Mouse (Mus musculus): ENCODE measurements around the gene Qrich1. TPM values are rescaled to one million over a fixed set of nuclear protein-coding genes. Genes with fewer than 3 reads are reported as not detected.

Qrich1 gene
- polyA plus RNA-seq, 1 experiment from 2014 or later = 43.5 TPM

DNA sequence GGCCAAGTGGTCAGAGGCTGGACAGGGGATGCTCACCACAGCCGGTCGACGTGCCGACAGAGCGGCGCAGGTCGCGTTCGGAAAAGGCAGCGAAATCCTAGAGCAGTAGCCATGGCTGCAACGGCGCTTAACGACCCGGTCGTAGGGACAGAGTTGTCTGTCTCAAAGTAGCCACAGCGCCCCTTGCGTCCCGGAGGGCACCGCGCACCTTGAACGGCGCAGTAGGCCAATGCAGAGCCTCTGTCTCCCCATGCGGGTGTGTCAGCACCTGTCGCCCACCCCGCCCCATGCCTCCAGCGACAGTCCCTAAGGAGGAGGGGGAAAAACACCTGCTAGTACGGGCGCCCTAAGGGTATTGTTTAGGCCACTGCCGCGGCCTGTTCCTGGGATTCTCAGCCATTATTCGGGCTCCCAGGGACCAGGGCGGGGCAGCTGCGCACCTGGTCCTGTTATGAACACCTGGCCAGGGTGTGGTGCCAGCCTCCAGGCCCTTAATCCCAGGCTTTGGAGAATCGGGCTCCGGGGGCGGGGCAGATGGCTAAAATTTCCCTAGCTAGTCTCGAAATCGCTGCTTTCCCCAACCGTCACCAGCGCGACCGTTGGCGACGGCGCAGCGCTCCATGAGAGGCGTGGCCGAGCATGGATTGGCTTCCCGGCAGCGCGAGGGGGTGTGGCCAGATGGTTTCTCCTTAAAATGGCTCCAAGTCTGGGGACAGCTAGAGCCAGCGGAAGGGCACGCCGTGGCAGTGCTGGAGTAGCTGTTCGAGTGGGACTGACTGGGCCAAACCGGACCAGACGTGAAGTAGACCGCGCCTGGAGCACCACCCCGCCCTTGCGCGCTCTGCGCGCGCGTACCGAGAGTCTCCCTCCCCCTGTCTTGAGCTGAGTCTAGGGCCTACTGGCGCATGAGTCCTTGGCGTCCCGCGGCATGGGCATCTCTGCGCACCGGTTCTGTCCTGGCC, 50.5 kb downstream of the Qrich1 start, which contains the start of gene Ndufaf3:
TSS of gene Ndufaf3 (minus strand) at position 620 of the 962 bp plus-strand sequence.
- Histone ChIP-seq H3K9ac (peak within 1 kb of the TSS; percentile 83), H3K4me2 (peak within 1 kb of the TSS; percentile 98), H3K4me1 (replicated peaks) (peaks cover 81% of the 10 kb centered on the region), H3K36me3 (replicated peaks) (peaks cover 50% of the 10 kb centered on the region), H3K27me3 (no peaks in the 10 kb centered on the region), H3K9me3 (replicated peaks) (no peaks in the 10 kb centered on the region), H3K4me3 (replicated peaks) (peak within 1 kb of the TSS; percentile 80), H3K27ac (replicated peaks) (peak within 1 kb of the TSS; percentile 96)
- under 1% methylated on average over 73 of the region's 73 CpGs for WGBS (ENCODE audit: insufficient replicate concordance)
- peak; percentile 82 for ATAC-seq (ENCODE audit: insufficient read depth)

DNA sequence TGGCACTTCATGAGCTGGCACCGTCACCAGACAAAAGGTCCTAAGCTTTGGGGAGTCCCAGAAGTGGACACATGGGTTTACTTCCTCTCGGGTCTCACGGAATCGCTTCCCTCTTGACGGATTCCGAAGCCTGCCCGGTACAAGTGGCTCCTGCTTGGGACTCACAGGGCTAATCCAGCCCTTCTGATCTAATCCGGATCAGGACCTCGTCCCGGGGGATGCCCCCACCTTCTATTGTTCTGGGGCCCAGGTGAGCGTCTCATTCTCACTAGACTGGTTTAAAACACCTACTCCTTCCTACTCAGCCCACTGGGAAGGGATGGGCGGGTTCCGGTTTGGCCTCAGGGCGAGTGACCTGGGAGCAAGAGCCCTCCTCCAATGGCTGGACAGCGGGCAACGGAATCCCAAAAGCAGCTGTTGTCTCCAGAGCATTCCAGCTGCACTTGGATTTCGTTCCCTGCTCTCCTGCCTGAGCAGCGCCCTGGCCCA, 51.4 kb downstream of the Qrich1 start:
- peak overlapping the region; percentile 96 for H3K27ac ChIP-seq (replicated peaks)
- no peaks in the 10 kb centered on the region for H3K27me3 ChIP-seq
- WGBS (ENCODE audit: insufficient replicate concordance) = 3% methylated on average over 18 of the region's 18 CpGs
- peaks cover 76% of the 10 kb centered on the region for H3K4me1 ChIP-seq (replicated peaks)
- H3K4me3 ChIP-seq (replicated peaks) = peak overlapping the region; percentile 80
- peak overlapping the region; percentile 98 for H3K4me2 ChIP-seq
- H3K9me3 ChIP-seq (replicated peaks) = no peaks in the 10 kb centered on the region
- H3K36me3 ChIP-seq (replicated peaks) = peaks cover 50% of the 10 kb centered on the region
- H3K9ac ChIP-seq = peak overlapping the region; percentile 83
- ATAC-seq (ENCODE audit: insufficient read depth) = no peak

DNA sequence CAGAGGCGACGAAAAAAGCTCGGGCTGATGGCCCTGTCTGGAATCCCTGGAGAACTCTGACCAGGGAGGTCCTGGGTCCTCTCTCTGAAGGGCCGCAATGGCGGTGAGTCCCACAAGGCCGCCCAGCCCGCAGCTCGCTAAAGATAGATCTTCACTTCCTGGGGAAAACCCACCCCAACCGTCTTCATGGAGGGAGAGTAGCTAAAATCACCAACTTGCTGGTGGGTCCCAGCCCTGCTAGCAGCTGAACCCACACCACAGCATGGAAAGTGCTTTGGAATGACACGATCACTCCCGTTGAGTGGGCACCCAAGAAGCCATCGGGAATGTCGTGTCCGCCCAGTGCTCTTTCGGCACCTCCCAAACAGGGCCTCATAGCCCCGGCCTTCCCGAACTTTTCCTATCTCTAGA, 51.9 kb downstream of the Qrich1 start:
- ATAC-seq (ENCODE audit: insufficient read depth) = no peak
- Histone ChIP-seq H3K4me3 (replicated peaks) (peak overlapping the region; percentile 80), H3K4me2 (peak overlapping the region; percentile 98), H3K27ac (replicated peaks) (peak overlapping the region; percentile 96), H3K9ac (peak overlapping the region; percentile 83), H3K9me3 (replicated peaks) (no peaks in the 10 kb centered on the region), H3K36me3 (replicated peaks) (peaks cover 50% of the 10 kb centered on the region), H3K4me1 (replicated peaks) (peaks cover 72% of the 10 kb centered on the region), H3K27me3 (no peaks in the 10 kb centered on the region)
- WGBS (ENCODE audit: insufficient replicate concordance) = 39% methylated on average over 17 of the region's 17 CpGs

DNA sequence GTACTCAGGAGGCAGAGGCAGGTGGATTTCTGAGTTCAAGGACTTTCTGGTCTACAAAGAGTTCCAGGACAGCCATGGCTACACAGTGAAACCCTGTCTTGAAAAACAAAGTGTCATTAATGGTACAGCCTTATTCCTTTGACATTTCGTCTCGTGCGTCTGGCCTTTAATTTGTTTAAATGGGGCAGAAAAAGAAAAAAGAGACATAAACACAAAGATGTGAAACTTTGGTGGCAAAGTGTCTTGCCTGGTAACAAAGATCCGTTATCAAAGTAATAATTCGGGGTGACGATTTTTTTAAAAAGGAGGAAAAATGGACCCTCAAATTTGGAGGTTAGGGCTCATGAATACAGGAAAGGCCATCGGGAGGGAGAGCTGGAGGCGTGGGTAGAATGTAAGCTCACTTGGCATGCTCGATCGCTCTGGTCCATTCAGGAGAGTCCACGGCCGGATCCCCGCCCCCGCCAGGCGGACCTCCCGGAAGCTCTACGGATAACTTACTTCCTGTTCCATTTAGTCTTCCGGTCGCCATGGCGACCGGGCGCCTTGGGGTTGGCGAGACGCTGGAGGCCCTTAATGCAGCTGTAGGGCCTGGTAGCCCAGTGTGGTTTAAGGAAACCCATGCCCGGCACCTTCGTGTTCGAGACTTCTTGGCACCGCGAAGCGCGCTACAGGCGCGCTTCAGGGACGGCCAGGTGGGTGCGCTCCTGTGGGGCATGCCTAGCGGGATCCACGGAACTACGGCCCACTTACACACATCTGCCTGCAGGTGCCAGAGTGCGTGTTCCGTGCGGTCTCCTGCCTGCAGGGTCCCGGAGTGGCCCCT, 53.0 kb downstream of the Qrich1 start, which contains the start of gene Dalrd3:
TSS of gene Dalrd3 (plus strand) at position 506 of the 826 bp plus-strand sequence.
- peak within 1 kb of the TSS; percentile 80 for H3K4me3 ChIP-seq (replicated peaks)
- peak within 1 kb of the TSS; percentile 96 for H3K27ac ChIP-seq (replicated peaks)
- H3K9me3 ChIP-seq (replicated peaks) = no peaks in the 10 kb centered on the region
- H3K4me2 ChIP-seq = peak within 1 kb of the TSS; percentile 98
- H3K36me3 ChIP-seq (replicated peaks) = peaks cover 39% of the 10 kb centered on the region
- no peaks in the 10 kb centered on the region for H3K27me3 ChIP-seq
- H3K4me1 ChIP-seq (replicated peaks) = peaks cover 62% of the 10 kb centered on the region
- peak within 1 kb of the TSS; percentile 83 for H3K9ac ChIP-seq
- WGBS (ENCODE audit: insufficient replicate concordance) = 4% methylated on average over 42 of the region's 42 CpGs
- peak; percentile 53 for ATAC-seq (ENCODE audit: insufficient read depth)

DNA sequence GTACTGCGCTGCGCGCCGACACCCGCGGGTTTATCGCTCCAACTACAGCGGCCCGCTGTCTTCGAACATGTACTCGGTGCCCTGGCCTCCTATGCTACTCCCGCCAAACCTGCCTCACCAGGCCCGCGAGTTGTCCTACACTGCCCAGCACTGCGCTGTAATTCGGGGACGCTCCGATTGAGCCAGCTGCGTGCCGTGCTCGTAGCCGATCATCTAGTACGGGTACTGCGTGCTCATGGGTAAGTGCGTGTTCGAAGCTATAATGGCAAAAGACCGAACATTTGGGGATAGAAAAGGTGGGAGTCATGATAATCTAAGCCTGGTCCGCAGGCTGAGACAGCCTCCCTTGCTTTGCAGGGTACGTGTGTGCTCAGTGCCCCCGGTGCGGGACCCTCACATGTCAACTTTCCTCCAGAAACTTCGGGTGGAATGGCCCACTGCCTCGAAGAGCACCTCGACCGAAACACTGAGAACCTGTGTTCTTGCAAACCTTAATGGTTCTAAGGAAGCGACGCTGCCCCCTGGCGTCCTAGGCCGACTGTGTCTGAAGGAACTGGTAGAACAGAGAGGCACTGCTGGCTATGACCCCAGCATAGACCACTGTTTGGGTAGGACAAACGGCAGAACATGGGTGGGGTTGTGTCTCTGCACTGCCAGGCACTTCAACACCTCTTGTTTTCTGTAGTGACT, 53.7 kb downstream of the Qrich1 start:
- Histone ChIP-seq H3K36me3 (replicated peaks) (peaks cover 32% of the 10 kb centered on the region), H3K9me3 (replicated peaks) (no peaks in the 10 kb centered on the region), H3K4me3 (replicated peaks) (peak overlapping the region; percentile 80), H3K4me1 (replicated peaks) (peaks cover 56% of the 10 kb centered on the region), H3K9ac (peak overlapping the region; percentile 67), H3K4me2 (peak overlapping the region; percentile 98), H3K27me3 (no peaks in the 10 kb centered on the region), H3K27ac (replicated peaks) (peak overlapping the region; percentile 66)
- under 1% methylated on average over 40 of the region's 40 CpGs for WGBS (ENCODE audit: insufficient replicate concordance)
- ATAC-seq (ENCODE audit: insufficient read depth) = peak; percentile 2

DNA sequence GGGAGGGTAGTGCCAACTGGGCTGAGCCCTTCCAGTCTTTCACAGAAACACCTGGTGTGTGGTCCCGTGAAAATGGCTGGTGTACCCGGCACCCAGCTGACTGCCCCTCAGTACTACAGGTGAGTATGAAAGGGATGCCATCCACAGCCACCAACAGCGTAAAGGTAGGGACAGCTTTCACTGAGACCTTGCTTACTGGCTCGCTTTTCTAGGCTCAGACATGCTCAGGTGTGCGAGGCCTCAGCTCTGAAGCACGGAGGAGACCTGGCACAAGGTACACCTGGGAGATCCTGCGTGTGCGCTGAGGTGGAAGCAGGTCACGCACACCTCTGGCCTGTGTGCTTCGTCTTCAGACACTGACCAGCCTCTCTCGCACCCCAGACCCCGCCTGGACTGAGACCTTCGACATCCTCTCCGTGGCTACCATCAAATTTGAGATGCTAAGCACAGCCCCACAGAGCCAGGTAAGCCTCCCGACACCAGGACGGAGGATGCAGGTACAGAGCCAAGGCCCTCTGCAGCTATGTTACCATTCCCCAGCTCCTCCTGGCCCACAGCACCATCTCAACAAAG, 54.9 kb downstream of the Qrich1 start:
- H3K27me3 ChIP-seq = no peaks in the 10 kb centered on the region
- H3K9ac ChIP-seq = no peak overlapping the region
- ATAC-seq (ENCODE audit: insufficient read depth) = no peak
- peaks cover 25% of the 10 kb centered on the region for H3K36me3 ChIP-seq (replicated peaks)
- no peak overlapping the region for H3K4me2 ChIP-seq
- no peak overlapping the region for H3K27ac ChIP-seq (replicated peaks)
- 85% methylated on average over 16 of the region's 16 CpGs for WGBS (ENCODE audit: insufficient replicate concordance)
- no peak overlapping the region for H3K4me3 ChIP-seq (replicated peaks)
- H3K4me1 ChIP-seq (replicated peaks) = peaks cover 45% of the 10 kb centered on the region
- no peaks in the 10 kb centered on the region for H3K9me3 ChIP-seq (replicated peaks)

DNA sequence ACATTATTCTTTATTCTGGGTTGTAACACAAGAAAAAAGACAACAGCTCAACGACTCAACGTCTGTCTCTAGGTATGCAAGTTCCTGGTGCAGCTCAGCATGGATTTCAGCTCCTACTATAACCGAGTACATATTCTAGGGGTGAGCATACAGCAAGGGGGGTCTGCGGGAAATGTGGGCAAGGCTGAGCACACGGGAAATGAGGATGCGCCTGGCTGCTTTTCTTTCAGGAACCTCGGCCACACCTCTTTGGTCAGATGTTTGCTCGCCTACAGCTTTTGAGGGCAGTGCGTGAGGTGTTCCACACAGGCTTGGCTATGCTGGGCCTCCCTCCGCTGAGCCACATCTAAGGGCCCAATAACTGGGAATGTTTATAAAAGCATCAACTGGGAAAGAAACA, 55.7 kb downstream of the Qrich1 start:
- 79% methylated on average over 10 of the region's 10 CpGs for WGBS (ENCODE audit: insufficient replicate concordance)
- no peak overlapping the region for H3K4me3 ChIP-seq (replicated peaks)
- no peaks in the 10 kb centered on the region for H3K27me3 ChIP-seq
- no peak overlapping the region for H3K4me2 ChIP-seq
- no peak for ATAC-seq (ENCODE audit: insufficient read depth)
- H3K36me3 ChIP-seq (replicated peaks) = peaks cover 25% of the 10 kb centered on the region
- H3K4me1 ChIP-seq (replicated peaks) = peaks cover 46% of the 10 kb centered on the region
- H3K9ac ChIP-seq = no peak overlapping the region
- no peaks in the 10 kb centered on the region for H3K9me3 ChIP-seq (replicated peaks)
- H3K27ac ChIP-seq (replicated peaks) = no peak overlapping the region

DNA sequence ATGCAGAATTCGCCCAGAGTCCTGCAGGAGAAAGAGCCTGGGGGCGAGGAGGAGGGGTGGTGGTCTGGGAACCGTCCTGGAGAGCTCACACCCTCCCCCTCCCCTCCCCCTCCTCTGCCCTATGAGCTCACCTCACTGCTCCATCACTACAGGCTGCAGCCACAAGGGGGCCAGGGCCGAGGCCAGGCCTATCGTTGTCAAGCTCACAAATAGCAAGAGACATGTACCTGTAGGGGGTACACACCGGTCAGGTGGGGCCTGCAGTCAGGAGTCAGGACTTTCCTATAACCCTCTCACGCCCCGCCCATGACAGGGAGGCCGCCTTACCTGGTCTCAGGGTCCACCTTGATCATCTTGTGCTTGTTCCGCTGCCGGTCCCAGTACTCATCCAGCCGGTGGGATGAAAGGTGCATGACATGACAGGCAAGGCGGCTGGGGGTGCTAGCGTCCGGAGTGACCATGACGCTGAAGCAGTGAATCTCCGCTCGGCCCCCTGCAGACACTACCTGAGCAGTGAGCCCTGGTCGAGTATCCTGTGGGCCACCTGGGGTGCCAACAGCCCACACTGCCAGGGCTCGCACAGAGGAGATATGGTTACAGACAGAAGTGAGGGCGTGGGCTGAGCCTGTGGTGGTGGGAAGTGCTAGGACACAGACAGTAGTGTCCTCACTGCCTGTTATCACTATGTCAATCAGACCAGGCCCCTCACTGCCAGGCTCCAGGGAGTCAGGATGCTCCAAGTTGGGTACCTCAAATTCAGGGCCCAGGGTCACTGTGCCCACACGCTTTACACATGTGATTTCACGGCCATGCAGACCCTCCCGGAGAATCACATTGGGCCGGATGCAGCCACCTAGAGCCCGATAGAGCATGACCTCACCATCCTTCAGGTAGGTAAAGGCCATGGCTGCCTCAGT, 57.4 kb downstream of the Qrich1 start:
- Histone ChIP-seq H3K4me3 (replicated peaks) (no peak overlapping the region), H3K27me3 (no peaks in the 10 kb centered on the region), H3K27ac (replicated peaks) (no peak overlapping the region), H3K4me2 (no peak overlapping the region), H3K9ac (no peak overlapping the region), H3K4me1 (replicated peaks) (peaks cover 47% of the 10 kb centered on the region), H3K9me3 (replicated peaks) (no peaks in the 10 kb centered on the region), H3K36me3 (replicated peaks) (peaks cover 25% of the 10 kb centered on the region)
- 59% methylated on average over 26 of the region's 26 CpGs for WGBS (ENCODE audit: insufficient replicate concordance)
- ATAC-seq (ENCODE audit: insufficient read depth) = no peak

DNA sequence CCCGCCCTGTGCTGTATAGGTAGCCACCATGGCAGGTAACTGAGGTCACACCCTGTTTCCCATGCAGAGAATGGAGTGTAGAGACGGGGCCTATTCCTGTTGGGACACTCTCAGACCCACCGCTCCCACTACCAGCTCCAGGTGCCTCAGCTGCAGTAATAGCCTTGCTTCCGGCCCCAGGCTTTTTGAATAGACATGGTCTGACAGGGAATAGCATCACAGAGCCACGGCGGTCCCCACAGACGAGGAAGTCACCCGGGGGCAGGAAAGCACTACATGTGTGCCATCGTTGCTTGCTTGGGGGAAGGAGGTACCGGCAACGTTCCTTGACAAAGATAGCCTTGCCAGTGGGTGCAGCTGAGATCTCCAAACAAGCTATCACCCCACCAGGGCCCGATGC, 58.3 kb downstream of the Qrich1 start:
- Histone ChIP-seq H3K9ac (no peak overlapping the region), H3K9me3 (replicated peaks) (no peaks in the 10 kb centered on the region), H3K4me1 (replicated peaks) (peaks cover 46% of the 10 kb centered on the region), H3K4me3 (replicated peaks) (no peak overlapping the region), H3K27ac (replicated peaks) (no peak overlapping the region), H3K4me2 (no peak overlapping the region), H3K36me3 (replicated peaks) (peaks cover 25% of the 10 kb centered on the region), H3K27me3 (no peaks in the 10 kb centered on the region)
- ATAC-seq (ENCODE audit: insufficient read depth) = no peak
- 66% methylated on average over 12 of the region's 12 CpGs for WGBS (ENCODE audit: insufficient replicate concordance)
